Mouse (Mus musculus) hindbrain, embryonic 14.5 days (tissue): ENCODE measurements at regions not wholly inside any gene's neighbourhood (a gene's known extent, or its start where the extent isn't known, plus 50 kb on each side); places are given as distances from the start of the nearest gene placed in this dataset.

Source experiments
- ATAC-seq: fragments of 200-750 bp; cut with Nextera tagmentation; 2 replicates; pipeline ENCODE4 v1.8.0; 2017; ENCODE audit warnings: moderate number of reproducible peaks, mild to moderate bottlenecking, moderate TSS enrichment, moderate library complexity; ENCODE audit not compliant: low FRiP score
- DNase-seq: peaks from one replicate; pipeline ENCODE4 v3.0.0-alpha.2; 2015; ENCODE audit warnings: low spot score
- H3K27ac ChIP-seq: fragments of 300-500 bp; sonication (generic); 2 replicates; pipeline ENCODE4 v1.5.1; 2014; ENCODE audit warnings: mild to moderate bottlenecking, moderate library complexity
- H3K27me3 ChIP-seq: fragments of 300-500 bp; sonication (generic); 2 replicates; pipeline ENCODE4 v1.6.1; 2014; ENCODE audit warnings: mild to moderate bottlenecking, low read length, mixed read lengths; ENCODE audit not compliant: control insufficient read depth, insufficient read depth
- H3K36me3 ChIP-seq: fragments of 300-500 bp; sonication (generic); replicated peaks from 2 replicates; pipeline ENCODE4 v1.6.1; 2014; ENCODE audit not compliant: control insufficient read depth, insufficient read depth
- H3K4me1 ChIP-seq: fragments of 300-500 bp; sonication (generic); replicated peaks from 2 replicates; pipeline ENCODE4 v1.6.1; 2014; ENCODE audit warnings: antibody characterized with exemption, low read length, mixed read lengths; ENCODE audit not compliant: control insufficient read depth, insufficient read depth
- H3K4me2 ChIP-seq: fragments of 300-500 bp; sonication (generic); replicated peaks from 2 replicates; pipeline ENCODE4 v1.6.1; 2014; ENCODE audit warnings: mild to moderate bottlenecking, moderate library complexity
- H3K4me3 ChIP-seq: fragments of 300-500 bp; sonication (generic); replicated peaks from 2 replicates; pipeline ENCODE4 v1.5.1; 2014; ENCODE audit warnings: mild to moderate bottlenecking, low read length
- H3K9ac ChIP-seq: fragments of 300-500 bp; sonication (generic); 2 replicates; pipeline ENCODE4 v1.6.1; 2014
- H3K9me3 ChIP-seq: fragments of 300-500 bp; sonication (generic); 2 replicates; pipeline ENCODE4 v1.6.1; 2016; ENCODE audit warnings: low read length; ENCODE audit not compliant: control insufficient read depth
- WGBS: fragments of 180-500 bp; shearing (Covaris S2); extraction: QIAGEN DNeasy Blood & Tissue Kit; methylation state at CpG from one replicate; pipeline ENCODE4 v1.1.7; 2014; 5-methylcytosine and 5-hydroxymethylcytosine counted together

GRCm38 (mm10) chr9:98174056-98174455 is 113.2 kb upstream of the Nmnat3 start:
- H3K27ac ChIP-seq, result no peak overlapping the region
- H3K36me3 ChIP-seq, result no peaks in the 10 kb centered on the region
- no peak overlapping the region for H3K9ac ChIP-seq
- 53% methylated on average over 5 of the region's 5 CpGs for WGBS
- DNase-seq, result no peak
- H3K27me3 ChIP-seq, result no peaks in the 10 kb centered on the region
- no peak for ATAC-seq
- no peaks in the 10 kb centered on the region for H3K9me3 ChIP-seq
- H3K4me2 ChIP-seq, result no peak overlapping the region
- no peak overlapping the region for H3K4me3 ChIP-seq
- H3K4me1 ChIP-seq, result peaks cover 5% of the 10 kb centered on the region

GRCm38 (mm10) chr9:98176701-98177380 is 110.4 kb upstream of the Nmnat3 start:
- Histone ChIP-seq H3K27ac (no peak overlapping the region), H3K4me2 (no peak overlapping the region), H3K9ac (no peak overlapping the region), H3K9me3 (no peaks in the 10 kb centered on the region), H3K36me3 (no peaks in the 10 kb centered on the region), H3K4me3 (no peak overlapping the region), H3K4me1 (peaks cover 5% of the 10 kb centered on the region), H3K27me3 (no peaks in the 10 kb centered on the region)
- ATAC-seq (peak; percentile 34; the same call in 1 of the 2 replicates), DNase-seq (no peak)
- 44% methylated on average over 7 of the region's 7 CpGs for WGBS

- DNase-seq (no peak), ATAC-seq (no peak)
- H3K36me3 ChIP-seq, result no peaks in the 10 kb centered on the region
- H3K4me1 ChIP-seq, result no peaks in the 10 kb centered on the region
- H3K9me3 ChIP-seq, result no peaks in the 10 kb centered on the region
- no peaks in the 10 kb centered on the region for H3K27me3 ChIP-seq
- 66% methylated on average over 4 of the region's 4 CpGs for WGBS
- H3K4me3 ChIP-seq, result no peak overlapping the region
- no peak overlapping the region for H3K27ac ChIP-seq
- H3K9ac ChIP-seq, result no peak overlapping the region
- no peak overlapping the region for H3K4me2 ChIP-seq
Observed at GRCm38 (mm10) chr9:98180766-98181165, 106.5 kb upstream of the Nmnat3 start.

GRCm38 (mm10) chr9:98186757-98187300 is 100.4 kb upstream of the Nmnat3 start:
- 77% methylated on average over 10 of the region's 10 CpGs for whole genome bisulfite sequencing
- Histone ChIP-seq H3K36me3 (no peaks in the 10 kb centered on the region), H3K9me3 (no peaks in the 10 kb centered on the region), H3K27me3 (no peaks in the 10 kb centered on the region), H3K4me2 (no peak overlapping the region), H3K27ac (no peak overlapping the region), H3K4me1 (no peaks in the 10 kb centered on the region), H3K9ac (no peak overlapping the region), H3K4me3 (no peak overlapping the region)
- DNase-seq (peak; percentile 23), ATAC-seq (no peak)

GRCm38 (mm10) chr9:98194356-98194755 is 92.9 kb upstream of the Nmnat3 start:
- H3K4me1 ChIP-seq, result no peaks in the 10 kb centered on the region
- DNase-seq (no peak), ATAC-seq (no peak)
- WGBS, result 94% methylated on average over 2 of the region's 2 CpGs
- no peak overlapping the region for H3K4me2 ChIP-seq
- H3K4me3 ChIP-seq, result no peak overlapping the region
- H3K9me3 ChIP-seq, result no peaks in the 10 kb centered on the region
- no peak overlapping the region for H3K27ac ChIP-seq
- no peaks in the 10 kb centered on the region for H3K36me3 ChIP-seq
- H3K9ac ChIP-seq, result no peak overlapping the region
- no peaks in the 10 kb centered on the region for H3K27me3 ChIP-seq

GRCm38 (mm10) chr9:98218824-98219223 is 68.4 kb upstream of the Nmnat3 start:
- no peak overlapping the region for H3K27ac ChIP-seq
- WGBS, result 62% methylated on average over 2 of the region's 2 CpGs
- peaks cover 5% of the 10 kb centered on the region; the same call in 1 of the 2 replicates for H3K4me1 ChIP-seq
- no peaks in the 10 kb centered on the region for H3K36me3 ChIP-seq
- no peak overlapping the region for H3K4me2 ChIP-seq
- ATAC-seq (no peak), DNase-seq (no peak)
- no peak overlapping the region for H3K9ac ChIP-seq
- H3K4me3 ChIP-seq, result no peak overlapping the region
- no peaks in the 10 kb centered on the region for H3K9me3 ChIP-seq
- no peaks in the 10 kb centered on the region for H3K27me3 ChIP-seq

- H3K9ac ChIP-seq, result no peak overlapping the region
- H3K4me2 ChIP-seq, result 0 out of 2 replicates have a peak overlapping the region, but pooled peaks have one; percentile 12
- H3K9me3 ChIP-seq, result no peaks in the 10 kb centered on the region
- no peaks in the 10 kb centered on the region for H3K27me3 ChIP-seq
- H3K4me1 ChIP-seq, result peaks cover 5% of the 10 kb centered on the region; the same call in 1 of the 2 replicates
- H3K36me3 ChIP-seq, result no peaks in the 10 kb centered on the region
- peak; percentile 64 for DNase-seq
- ATAC-seq, result peak; percentile 48; the same call in 1 of the 2 replicates
- WGBS, result 39% methylated on average over 8 of the region's 8 CpGs
- H3K4me3 ChIP-seq, result no peak overlapping the region
- peak overlapping the region; percentile 54; the same call in 1 of the 2 replicates for H3K27ac ChIP-seq
Observed at GRCm38 (mm10) chr9:98220367-98220766, 66.9 kb upstream of the Nmnat3 start.

- Histone ChIP-seq H3K4me2 (no peak overlapping the region), H3K9ac (no peak overlapping the region), H3K9me3 (no peaks in the 10 kb centered on the region), H3K4me3 (no peak overlapping the region), H3K27me3 (no peaks in the 10 kb centered on the region), H3K4me1 (peaks cover 5% of the 10 kb centered on the region; the same call in 1 of the 2 replicates), H3K36me3 (no peaks in the 10 kb centered on the region), H3K27ac (no peak overlapping the region)
- 10% methylated on average over 1 of the region's 1 CpGs for WGBS
- no peak for DNase-seq
- ATAC-seq, result no peak
Observed at GRCm38 (mm10) chr9:98221766-98222165, 65.5 kb upstream of the Nmnat3 start.

- ATAC-seq, result no peak
- no peaks in the 10 kb centered on the region for H3K9me3 ChIP-seq
- H3K9ac ChIP-seq, result no peak overlapping the region
- H3K4me3 ChIP-seq, result no peak overlapping the region
- H3K4me2 ChIP-seq, result no peak overlapping the region
- DNase-seq, result no peak
- H3K27me3 ChIP-seq, result no peaks in the 10 kb centered on the region
- no peaks in the 10 kb centered on the region for H3K4me1 ChIP-seq
- H3K36me3 ChIP-seq, result no peaks in the 10 kb centered on the region
- 90% methylated on average over 3 of the region's 3 CpGs for WGBS
- H3K27ac ChIP-seq, result no peak overlapping the region
Observed at GRCm38 (mm10) chr9:98228226-98228625, 59.0 kb upstream of the Nmnat3 start.
